Mouse (Mus musculus) ES-CJ7 (cell line): ENCODE results near the gene Gm44965.
"Not testable (repeated sequence)": the region's sequence is repeated elsewhere in the genome, so short reads cannot be mapped to it uniquely, and the experiment has no call there.

Experiments
- DNase-seq: peaks from one replicate; pipeline ENCODE4 v3.0.0; 2011; ENCODE audit warnings: low read depth, low spot score

The Gm44965 gene

DNA sequence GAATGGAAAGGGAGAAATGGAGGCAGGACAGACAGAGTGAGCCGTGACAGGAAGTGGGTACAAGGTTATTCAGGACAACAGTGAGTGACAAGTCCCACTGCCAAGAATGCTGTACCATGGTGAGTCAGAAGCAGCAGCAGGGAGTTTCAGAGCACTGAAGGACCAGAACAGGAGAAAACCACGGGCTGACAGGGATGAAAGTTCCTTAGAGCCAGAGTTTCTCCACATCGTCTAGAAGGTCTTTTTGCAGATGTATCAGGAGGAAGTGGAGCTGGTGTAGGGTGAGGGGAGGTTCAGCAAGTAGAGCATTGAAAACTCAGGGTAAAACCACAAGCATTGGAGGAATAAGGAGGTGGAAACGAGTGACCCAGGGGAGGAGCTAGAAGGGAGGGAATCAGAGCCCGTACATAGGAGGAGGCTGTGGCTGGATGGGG, 14.5 kb upstream of the Gm44965 start:
- no peak for DNase-seq

DNA sequence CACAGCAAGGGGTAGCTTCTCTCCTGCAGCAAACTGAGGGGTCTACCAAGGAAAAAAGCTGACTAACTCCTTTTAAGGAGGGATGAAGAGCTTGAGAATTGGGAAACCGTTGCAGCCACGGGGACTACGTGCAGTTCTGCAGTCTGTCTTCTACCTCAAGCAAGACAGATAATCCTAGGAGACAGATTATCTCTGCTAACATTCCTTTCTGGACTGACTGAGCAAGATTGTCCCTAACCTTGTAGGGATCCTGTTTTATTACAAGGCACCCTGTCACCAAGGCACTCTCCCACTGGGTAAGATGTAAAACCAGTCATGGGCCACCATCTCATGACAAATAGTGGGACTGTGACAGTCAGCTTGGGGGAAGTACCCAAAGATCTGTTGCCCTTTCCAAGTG, 12.5 kb upstream of the Gm44965 start:
- no peak for DNase-seq

DNA sequence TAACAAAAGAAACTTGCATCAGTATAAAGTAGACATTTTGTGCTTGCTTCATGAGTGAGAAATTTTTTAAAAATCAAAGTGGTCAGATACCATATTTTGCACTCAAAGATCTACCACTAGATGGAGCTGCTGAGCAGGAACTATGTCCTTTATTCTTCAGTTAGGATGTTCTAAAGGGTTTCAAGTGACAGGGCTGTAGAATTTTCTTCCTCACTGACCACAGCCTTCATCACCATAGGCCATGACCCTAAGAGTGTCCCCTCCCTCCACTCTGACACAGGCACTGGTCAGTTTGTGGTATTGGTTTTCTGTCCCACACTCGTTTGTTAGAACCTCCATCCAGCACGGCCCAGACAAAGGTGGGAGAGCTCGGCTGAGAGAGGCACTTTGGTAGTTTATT, 11.7 kb upstream of the Gm44965 start:
- DNase-seq, result peak; percentile 51

DNA sequence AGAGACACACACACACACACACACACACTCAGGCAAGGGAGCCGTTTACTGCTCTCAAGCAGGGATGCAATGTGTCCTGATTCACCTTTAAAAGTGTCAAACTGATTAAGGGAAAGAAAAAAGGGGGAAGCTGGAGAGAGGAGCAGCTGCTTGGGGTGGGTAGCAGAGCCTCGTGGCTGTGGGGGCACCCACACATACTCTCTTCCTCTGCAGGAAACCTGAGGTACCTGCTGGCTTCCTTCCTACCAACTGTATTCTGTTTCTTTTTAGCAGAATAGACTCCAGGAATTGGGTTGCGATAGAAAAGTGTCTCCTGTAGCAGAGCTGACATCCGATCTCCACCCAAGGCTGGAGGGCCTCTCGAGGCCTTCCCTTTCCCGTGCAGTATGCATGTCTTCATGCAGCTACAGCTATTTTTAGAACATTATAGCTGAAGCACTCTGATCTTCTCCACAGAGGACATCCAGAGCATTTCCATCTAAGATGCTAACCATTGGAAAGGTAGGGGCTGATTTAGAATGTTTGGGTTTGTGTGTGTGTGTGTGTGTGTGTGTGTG, 4.5 kb upstream of the Gm44965 start, which contains the start of gene Gm45021:
Gene Gm45021, plus strand, starts transcription at position 417 of the 557 bp plus-strand sequence.
- DNase-seq, result no peak

DNA sequence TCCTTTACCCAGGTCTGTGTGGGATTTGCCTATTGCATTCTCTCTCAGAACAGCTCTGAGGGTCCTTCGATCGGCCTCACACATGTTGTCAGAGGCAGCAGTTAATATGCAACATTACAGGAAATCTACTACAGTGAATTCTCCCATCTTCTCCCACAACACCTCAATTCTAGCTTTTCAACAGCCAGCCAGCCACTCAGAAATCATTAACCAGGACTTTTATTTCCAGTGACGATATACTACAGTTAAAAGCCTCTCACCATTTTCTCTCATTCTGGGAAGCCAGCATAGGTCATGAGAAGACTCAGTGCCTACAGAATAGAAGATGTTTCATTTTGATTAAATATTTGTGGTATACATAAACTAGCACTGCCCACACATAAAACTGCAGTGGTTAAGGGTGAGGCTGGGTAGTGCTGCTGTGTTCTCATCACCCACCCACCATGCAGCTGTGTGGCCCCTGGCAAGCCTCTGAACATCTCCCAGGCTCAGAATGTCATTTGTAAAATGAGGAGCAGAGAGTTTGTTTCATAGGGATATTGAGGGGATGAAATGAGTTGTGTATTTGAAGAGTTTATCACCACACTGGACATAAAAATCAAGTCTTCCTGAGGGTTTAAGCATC, 2.4 kb upstream of the Gm44965 start:
- no peak for DNase-seq

DNA sequence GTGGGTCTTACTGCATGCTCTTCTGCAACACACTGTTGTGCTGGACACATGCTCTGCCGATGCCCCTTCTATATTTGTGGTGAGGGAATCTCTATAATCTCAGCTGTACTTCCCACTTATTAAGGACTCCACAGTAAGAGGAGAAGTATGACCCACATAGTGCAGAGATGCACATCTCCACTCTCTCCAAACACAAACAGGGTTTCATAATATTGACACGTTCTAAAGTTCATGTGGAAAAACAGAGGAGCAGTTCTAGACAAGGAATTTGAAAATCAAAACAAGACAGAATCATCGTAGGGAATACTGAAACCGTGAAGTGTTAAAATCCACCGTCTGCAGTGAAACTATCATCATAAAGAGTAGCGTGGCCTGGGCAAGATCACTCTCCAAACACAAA, 1.9 kb upstream of the Gm44965 start:
- DNase-seq, result no peak

DNA sequence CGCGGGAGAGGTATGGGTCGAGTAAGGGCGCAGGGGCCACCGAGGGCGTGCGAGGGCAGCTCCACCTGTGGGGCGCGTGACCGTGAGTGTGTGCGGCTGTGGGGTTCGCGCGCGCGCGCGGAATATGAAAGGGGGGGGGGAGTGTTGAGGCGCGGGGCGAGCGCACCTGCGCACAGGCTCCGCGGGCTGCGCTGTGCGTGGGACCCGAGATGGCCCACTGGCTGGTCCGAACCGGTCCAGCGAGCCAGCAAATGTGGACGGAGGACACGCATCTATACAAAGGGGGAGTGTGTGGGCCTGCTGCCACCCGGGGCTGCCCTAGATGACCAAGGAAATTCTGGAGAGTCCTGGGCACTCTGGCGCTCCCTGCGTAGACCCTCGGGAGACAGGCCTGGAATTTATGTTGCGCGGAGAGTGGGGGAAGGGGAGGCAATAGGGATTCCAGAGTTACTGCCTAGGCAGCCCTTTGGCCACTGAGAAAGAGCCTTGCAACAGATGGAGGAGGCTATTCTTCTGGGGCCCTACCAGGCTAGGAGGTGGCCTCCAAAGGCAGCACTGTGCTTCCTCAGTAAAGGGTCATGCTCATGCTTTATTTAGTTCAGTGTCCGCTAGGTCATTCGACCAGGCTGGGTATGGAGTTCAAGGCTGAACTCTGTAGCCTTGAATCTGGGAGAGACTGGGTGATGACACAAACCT, 450 bp downstream of the Gm44965 start:
- DNase-seq, result peak; percentile 38

DNA sequence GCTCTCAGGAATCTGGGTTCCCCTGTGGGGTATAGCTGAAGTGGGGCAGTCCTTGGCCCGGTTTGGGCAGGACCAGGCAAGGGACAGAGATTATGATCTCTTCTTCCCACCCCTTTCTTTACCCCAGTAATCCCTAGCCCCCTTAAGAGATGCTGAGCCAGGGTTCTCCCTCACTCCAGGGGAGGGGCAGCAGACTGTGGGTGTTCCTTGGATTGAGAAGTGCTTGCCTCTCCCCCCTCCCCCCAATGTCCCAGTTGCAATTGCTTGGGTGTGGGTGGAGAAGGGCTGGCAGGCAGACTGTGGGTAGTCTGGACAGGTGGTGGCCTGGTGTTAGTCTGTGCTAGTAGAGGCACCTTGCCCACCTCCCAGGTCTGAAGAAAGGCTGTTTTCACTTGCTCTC, 1.5 kb downstream of the Gm44965 start:
- no peak for DNase-seq

DNA sequence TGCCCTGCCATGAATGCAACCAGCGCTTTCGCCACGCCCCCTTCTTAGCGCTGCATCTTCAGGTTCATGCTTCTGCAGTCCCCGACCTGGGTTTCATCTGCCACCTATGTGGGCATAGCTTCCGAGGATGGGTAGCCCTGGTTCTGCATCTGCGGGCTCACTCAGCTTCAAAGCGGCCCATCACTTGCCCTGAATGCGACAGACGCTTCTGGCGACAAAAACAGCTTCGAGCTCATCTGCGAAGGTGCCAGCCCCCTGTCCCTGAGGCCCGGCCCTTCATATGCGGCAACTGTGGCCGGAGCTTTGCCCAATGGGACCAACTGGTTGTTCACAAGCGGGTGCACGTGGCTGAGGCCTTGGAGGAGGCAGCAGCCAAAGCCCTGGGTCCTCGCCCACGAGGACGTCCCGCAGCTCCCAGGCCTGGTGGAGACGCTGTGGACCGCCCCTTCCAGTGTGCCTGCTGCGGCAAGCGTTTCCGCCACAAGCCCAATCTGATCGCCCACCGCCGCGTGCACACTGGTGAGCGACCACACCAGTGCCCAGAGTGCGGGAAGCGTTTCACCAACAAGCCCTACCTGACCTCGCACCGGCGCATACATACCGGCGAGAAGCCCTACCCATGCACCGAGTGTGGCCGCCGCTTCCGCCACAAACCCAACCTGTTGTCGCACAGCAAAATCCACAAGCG, 2.9 kb downstream of the Gm44965 start:
- peak; percentile 21 for DNase-seq

DNA sequence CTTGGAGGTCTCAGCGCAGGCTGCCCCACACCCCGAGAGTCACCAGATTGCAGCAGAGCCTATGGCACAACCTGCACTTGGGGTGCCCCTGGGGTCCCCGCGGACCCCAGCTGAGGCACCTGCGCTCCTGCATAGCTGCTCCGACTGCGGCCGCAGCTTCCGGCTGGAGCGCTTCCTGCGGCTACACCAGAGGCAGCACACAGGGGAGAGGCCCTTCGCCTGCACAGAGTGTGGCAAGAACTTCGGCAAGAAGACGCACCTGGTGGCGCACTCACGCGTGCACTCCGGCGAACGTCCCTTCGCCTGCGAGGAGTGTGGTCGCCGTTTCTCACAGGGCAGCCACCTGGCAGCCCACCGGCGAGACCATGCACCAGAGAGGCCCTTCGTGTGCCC, 3.5 kb downstream of the Gm44965 start:
- peak; percentile 43 for DNase-seq

DNA sequence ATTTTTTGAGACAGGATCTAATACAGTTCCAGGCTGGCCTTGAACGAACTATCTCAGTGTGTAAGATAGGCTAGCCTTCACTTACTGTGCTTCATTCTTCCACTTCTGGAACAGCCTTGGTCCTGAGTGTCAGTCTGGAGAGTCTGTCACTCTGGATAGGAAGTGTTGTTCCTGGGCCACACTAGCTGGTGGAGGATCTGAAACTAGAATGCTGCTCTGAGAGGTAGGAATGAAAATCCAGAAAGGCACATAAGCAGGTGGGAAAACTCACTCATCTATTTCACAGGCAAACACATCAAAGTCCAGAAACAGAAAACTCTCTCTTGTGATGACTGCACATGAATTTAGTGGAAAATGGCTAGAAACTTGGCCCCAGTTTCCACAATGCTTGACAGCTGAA, 6.9 kb downstream of the Gm44965 start:
- no peak for DNase-seq

DNA sequence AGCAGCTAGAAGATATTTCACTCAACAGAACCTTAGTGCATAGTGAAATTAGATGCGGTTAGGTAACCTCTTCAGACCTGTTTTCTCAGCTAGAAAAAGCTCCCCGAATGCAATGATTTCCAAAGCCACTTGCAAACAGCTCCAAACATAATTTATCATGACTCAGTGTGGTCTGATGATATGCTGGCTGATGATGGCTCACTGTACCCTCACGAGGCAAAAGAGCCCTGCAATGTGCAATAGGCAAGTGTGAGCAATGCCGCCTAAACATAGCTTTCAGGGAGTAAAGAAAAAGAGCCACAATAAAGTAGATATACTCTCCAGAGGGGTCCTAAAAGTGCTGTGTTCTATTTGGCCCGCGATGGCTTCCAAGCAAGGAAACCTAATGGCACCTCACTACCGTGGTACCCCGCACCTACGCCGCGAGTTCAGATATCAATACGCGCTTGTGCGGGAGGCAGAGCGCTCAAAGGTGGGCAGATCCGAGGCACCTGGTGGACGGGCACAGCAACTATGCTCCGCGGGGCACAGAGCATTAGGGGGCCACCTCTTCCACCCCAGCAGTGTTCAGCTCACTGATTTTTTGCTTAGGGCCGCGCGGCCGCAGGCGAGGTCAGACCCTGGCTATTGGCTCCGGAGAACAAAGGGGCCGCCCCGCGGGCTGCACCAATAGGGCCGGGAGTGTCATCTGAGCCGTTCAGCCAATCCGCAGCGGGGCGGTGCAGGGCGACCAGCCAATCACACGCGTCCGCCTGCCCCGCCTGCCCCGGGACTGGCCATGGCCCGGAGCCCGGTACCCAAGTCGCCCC, 7.7 kb downstream of the Gm44965 start, which contains the start of gene Zfp775:
Gene Zfp775, plus strand, starts transcription at position 793 of the 809 bp plus-strand sequence.
- peak; percentile 86 for DNase-seq

DNA sequence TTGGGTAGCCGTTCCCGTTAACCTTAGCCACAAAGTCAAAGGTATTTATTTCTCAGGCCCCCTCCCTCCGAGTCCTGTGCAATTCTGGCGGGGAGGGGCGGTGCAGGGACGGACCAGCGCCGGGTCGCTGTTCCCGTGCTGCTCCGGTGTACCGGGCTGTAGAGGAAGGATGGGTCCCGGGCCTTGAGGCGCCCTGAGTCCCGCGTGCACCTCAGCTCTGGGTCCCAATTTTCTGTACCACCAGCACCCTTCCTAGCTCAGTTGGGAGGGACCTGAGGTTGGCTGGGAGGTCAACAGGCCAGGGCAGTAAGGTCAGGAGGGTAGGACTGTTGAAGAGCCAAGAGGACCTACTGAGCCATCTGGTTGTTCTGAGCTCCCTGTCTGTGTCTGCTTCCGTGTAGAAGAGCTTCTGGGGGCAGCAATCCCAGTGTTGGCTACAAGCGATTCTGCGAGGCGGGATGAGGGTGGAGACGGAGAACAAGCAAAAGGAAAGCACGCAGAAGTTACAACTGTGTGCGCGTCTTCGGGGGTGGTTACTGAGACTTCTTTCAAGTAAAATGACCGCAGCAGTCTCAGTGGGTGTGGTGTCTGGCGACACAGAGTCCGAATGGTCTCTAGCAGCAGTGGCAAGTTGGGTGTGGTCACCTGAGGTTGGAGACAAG, 8.5 kb downstream of the Gm44965 start:
- peak; percentile 42 for DNase-seq

DNA sequence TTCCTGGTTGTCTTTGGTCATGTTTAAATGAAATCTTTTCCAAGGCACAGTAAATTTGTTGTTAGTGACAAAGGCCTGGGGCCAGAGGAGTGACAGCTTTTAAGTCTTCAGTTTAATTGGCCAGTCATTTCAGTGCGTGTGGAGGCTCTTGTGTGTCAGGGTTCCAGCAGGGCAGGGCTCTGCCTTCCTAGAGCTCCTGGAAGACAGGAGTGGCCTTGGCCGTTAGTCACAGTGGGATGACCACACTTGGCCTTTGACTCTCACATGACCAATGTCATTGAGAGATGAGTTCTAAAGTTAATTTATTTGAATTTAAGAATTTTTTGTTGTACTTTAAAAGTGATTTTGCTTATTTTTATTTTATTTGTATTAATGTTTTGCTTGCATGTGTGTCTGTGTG, 14.4 kb downstream of the Gm44965 start:
- DNase-seq, result no peak

DNA sequence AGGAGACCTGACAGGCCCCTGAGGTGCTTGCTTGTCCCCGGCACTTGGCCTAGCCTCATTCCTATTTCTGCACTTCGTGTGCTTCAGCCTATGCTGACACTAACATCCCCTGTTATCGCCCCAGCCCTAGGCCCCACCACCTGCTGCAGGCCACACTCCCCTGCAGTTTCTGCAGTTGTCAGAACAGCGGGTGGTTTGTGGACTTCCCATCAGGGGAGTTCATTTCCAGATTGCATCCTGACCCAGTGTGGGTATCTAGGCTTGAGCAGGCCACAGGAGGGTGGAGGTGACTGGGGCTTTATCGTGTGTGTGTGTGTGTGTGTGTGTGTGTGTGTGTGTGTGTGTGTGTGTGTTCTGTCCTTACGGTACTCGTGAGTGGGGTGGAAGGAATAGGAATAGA, 15.8 kb downstream of the Gm44965 start:
- DNase-seq, result no peak

DNA sequence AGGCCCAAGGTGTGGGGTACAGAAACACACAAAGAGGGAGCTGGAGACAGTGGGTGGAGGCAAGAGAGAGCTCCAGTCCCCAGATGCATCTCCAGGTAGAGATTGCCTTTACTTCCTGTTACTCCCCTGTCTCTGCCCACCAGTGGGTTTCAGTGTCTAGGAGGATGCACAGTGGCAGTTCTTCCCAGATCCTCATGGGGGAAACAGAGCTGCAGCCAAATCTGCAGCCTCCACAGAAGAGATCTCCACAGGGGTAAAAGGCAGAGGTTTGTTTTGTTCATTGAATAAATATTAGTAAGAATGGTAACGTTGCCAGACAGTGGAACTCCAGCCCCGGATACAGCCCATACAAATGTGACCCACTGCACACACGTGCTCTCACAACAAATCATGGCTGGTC, 16.9 kb downstream of the Gm44965 start:
- no peak for DNase-seq

DNA sequence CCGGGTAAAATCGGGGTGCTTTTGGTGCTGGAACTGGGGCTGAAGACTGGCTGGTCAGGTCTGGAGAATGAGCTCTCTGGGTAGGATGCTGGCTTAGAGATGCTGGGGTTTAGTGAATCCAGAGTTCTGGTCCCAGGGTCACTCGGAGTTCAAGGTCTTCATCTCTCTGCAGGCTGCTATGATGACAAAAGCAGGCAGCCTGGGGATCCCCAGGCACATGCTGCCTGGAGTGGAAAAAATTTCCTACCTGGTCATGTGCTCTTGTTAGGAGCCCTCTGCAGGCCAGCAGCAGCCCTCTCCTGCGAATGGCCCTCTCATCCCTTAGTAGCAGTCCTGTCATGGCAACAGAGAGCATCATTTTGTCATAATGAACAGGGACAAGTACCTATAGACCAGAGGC, 19.7 kb downstream of the Gm44965 start:
- DNase-seq, result no peak

DNA sequence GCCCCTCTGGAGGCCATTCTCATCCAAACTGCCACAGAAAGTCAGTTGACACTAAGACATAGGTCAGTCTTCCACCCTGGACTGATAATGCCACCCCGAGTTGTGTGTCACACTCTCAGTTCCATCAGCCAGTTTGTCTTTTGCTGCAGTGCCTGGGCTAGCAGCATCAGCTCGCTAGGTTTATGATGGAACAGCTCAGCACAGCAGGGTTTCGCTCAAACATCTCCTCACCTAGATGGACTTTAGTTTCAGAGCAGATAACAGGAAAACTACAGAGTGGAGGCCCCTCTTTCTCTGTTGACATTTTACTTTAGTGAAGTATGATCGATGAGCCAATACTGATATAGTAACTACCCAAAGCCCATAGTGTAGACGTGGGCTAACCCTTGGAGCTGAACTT, 21.0 kb downstream of the Gm44965 start:
- DNase-seq, result no peak

DNA sequence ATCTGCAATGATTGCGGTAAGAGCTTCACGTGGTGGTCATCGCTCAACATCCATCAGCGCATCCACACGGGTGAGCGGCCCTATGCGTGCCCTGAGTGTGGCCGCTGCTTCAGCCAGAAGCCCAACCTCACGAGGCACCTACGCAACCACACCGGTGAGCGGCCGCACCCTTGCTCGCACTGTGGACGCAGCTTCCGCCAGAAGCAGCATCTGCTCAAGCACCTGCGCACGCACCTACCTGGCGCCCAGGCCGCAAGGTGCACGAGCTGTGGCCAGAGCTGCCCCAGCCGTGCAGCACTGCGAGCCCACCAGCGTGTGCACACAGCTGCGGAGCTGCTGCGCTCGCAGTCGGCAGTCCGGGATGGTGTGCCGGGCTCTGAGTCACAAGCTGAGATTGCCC, 26.3 kb downstream of the Gm44965 start:
- DNase-seq, result peak; percentile 50

DNA sequence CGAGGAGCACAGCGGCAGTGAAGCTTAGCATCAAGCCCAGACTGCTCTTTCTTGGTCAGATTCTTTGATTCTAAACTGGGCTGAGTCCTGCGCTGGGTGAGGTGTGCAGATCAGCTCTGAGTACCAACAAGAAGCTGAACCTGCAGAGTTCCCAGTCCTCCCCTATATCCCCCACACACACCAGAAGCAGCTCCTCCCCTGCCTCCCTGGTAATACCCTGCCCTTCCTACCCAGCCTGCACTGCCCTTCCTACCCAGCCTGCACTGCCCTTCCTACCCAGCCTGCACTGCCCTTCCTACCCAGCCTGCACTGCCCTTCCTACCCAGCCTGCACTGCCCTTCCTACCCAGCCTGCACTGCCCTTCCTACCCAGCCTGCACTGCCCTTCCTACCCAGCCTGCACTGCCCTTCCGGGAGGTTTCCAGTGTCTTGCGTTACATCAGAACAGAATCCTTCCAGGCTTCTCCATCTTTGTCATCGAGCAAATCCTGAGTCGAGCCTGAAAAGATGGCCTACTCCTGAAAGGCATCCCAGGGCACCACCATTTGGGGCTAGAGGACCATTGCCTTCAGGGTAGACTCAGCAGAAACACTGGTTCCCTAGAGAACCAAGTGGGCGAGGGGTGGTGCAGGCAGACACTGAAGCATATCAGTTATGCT, 28.6 kb downstream of the Gm44965 start:
- DNase-seq, result not testable (repeated sequence)

DNA sequence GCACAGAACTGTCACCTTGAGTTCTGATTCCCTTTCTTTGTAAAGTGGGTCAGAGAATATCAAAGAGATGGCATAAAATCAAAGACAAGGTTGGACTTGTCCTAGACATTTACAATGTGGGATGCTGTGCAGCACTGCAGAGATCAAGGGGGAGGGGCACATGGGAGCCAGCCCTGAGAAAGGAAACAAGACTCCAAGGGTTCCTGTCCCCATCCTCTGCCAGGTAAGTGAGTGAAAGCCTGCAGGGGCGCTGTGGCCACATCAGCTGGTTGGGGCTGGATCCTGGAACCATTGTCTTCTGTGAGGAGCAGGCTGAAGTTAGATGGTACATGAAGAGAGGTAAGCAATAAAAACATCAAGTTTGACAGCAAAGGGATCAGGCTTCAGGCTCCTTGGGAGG, 29.7 kb downstream of the Gm44965 start:
- DNase-seq, result peak; percentile 58
